Mouse (Mus musculus) lung, postnatal 0 days (tissue): Measurements from ENCODE around the gene Rbm38. TPM values are rescaled to one million over a fixed set of nuclear protein-coding genes. Genes with fewer than 3 reads are reported as not detected.
A peak's percentile ranks its signal among the peaks of the same experiment; 100 is the strongest.

Experiments used
- ATAC-seq: fragments of 200-750 bp; cut with Nextera tagmentation; 2 replicates; pipeline ENCODE4 v1.8.0; 2017; ENCODE audit warnings: moderate library complexity
- DNase-seq: peaks from one replicate; pipeline ENCODE4 v3.0.0-alpha.2; 2016; ENCODE audit warnings: low spot score
- H3K27ac ChIP-seq: fragments of 300-500 bp; sonication (generic); 2 replicates; pipeline ENCODE4 v1.5.1; 2014; ENCODE audit warnings: antibody characterized with exemption, mild to moderate bottlenecking, low read length, mixed read lengths
- H3K27me3 ChIP-seq: fragments of 300-500 bp; sonication (generic); replicated peaks from 2 replicates; pipeline ENCODE4 v1.6.1; 2014; ENCODE audit warnings: low read length, mixed read lengths; ENCODE audit not compliant: insufficient read depth
- H3K36me3 ChIP-seq: fragments of 300-500 bp; sonication (generic); 2 replicates; pipeline ENCODE4 v1.6.1; 2014; ENCODE audit warnings: low read length, mixed read lengths; ENCODE audit not compliant: insufficient read depth
- H3K4me1 ChIP-seq: fragments of 300-500 bp; sonication (generic); 2 replicates; pipeline ENCODE4 v1.6.1; 2014; ENCODE audit warnings: antibody characterized with exemption, low read depth, low read length, mixed read lengths; ENCODE audit not compliant: insufficient read depth
- H3K4me2 ChIP-seq: fragments of 300-500 bp; sonication (generic); replicated peaks from 2 replicates; pipeline ENCODE4 v1.6.1; 2014; ENCODE audit warnings: low read depth, mild to moderate bottlenecking, low read length, moderate library complexity, mixed read lengths
- H3K4me3 ChIP-seq: fragments of 300-500 bp; sonication (generic); 2 replicates; pipeline ENCODE4 v1.5.1; 2014; ENCODE audit warnings: low read depth, low read length
- H3K9ac ChIP-seq: fragments of 300-500 bp; sonication (generic); replicated peaks from 2 replicates; pipeline ENCODE4 v1.6.1; 2014; ENCODE audit warnings: low read depth, mild to moderate bottlenecking
- H3K9me3 ChIP-seq: fragments of 300-500 bp; sonication (generic); 2 replicates; pipeline ENCODE4 v1.6.1; 2016; ENCODE audit warnings: low read length, mixed read lengths
- CTCF ChIP-seq: IDR thresholded peaks from 2 replicates; pipeline ENCODE4 v1.5.1; 2016; ENCODE audit warnings: antibody characterized with exemption, mild to moderate bottlenecking
- EP300 ChIP-seq: IDR thresholded peaks from 2 replicates; pipeline ENCODE4 v1.6.1; 2016; ENCODE audit warnings: antibody characterized with exemption, mild to moderate bottlenecking, control low read depth
- WGBS: fragments of 180-500 bp; shearing (Covaris S2); extraction: QIAGEN DNeasy Blood & Tissue Kit; methylation state at CpG from one replicate; pipeline ENCODE4 v1.1.7; 2014; 5-methylcytosine and 5-hydroxymethylcytosine counted together
- polyA plus RNA-seq: library from polyadenylated mRNA; unstranded; fragments of >200 nt; fragmentation: Nextera tagmentation; extraction: Ambion mirVana; gene quantifications from 2 replicates; pipeline ENCODE4 v1.2.1, GENCODE M21; 2015

Rbm38 gene
- polyA plus RNA-seq, 1 experiment from 2014 or later = 15.2 TPM

DNA sequence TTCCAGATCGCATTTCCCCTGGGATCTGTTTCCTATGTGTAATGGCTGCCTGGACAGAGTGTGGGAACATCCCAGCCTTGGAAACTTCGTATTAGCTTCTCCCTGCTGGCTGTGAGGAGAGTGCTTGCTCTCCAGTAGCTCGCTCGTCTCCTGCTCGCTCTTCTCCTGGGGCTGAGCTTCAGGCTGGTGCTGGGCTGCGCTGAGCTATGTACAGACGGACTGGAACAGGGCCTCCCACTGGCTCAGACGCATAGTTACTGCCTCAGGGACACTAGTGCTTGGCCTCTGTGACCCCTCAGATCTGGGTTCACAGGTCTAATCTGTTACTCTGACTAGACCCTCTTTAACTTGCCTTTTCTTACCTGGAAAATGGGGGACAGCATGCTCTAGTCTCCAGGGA is 4.1 kb downstream of the Rbm38 start:
- Histone ChIP-seq H3K27ac (no peak overlapping the region), H3K4me2 (no peak overlapping the region), H3K4me1 (peaks cover 27% of the 10 kb centered on the region), H3K36me3 (no peaks in the 10 kb centered on the region), H3K27me3 (no peaks in the 10 kb centered on the region), H3K9me3 (no peaks in the 10 kb centered on the region), H3K9ac (no peak overlapping the region), H3K4me3 (no peak overlapping the region)
- WGBS = 75% methylated on average over 8 of the region's 8 CpGs
- ATAC-seq (no peak), DNase-seq (no peak)
- TF ChIP-seq EP300 (no peak), CTCF (no peak)

DNA sequence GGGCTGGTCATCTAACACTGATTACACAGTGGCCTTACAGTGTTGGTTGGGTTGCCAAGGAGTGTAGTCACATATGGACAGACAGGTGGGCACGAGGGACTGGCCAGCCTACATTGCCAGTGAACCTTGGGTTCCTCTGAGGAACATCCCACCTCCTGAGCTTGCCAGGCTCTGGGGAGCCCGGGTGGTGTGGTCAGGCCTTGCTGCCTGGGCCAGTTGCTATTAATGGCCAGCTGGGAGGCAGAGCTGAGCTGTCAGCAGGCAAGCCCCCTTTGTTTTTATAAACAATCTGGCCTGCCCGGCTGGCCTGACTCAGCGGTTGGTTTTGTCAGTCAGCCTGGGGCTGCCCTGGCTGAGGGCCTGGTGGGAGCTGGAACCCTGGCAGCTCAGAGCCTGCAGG is 4.6 kb downstream of the Rbm38 start:
- no peak overlapping the region for H3K4me2 ChIP-seq
- peak; percentile 55 for DNase-seq

DNA sequence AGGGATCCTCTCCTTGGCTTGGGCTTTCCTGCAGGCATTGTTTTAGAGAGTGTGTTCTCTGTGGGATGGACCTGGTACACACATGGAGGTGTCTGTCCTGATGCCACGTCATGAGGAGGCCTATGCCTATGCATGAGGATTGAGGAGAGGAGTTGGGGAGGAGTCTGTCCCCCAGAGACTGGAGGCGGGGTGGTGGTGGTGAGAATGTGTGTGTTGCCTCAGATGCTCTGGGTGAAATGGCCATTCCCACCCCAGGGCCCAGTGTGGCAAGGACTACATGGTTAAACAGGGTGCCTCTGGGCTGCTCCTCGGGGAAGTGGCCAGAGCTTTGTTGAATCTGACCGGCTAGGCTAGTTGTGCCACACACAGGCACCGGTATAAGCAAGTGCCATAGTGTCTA is 6.0 kb downstream of the Rbm38 start:
- WGBS = 55% methylated on average over 5 of the region's 5 CpGs
- no peak overlapping the region for H3K4me3 ChIP-seq
- TF ChIP-seq EP300 = no peak
- H3K9ac ChIP-seq = no peak overlapping the region
- H3K27ac ChIP-seq = no peak overlapping the region
- H3K36me3 ChIP-seq = no peaks in the 10 kb centered on the region
- H3K4me2 ChIP-seq = no peak overlapping the region
- ATAC-seq = no peak
- no peaks in the 10 kb centered on the region for H3K27me3 ChIP-seq
- H3K4me1 ChIP-seq = peaks cover 19% of the 10 kb centered on the region
- no peaks in the 10 kb centered on the region for H3K9me3 ChIP-seq
- DNase-seq = no peak

More for the DNA sequence above, 4.6 kb downstream of the Rbm38 start:
- no peaks in the 10 kb centered on the region for H3K9me3 ChIP-seq
- H3K27me3 ChIP-seq = no peaks in the 10 kb centered on the region
- no peak for TF ChIP-seq EP300
- no peak for TF ChIP-seq CTCF
- no peak overlapping the region for H3K27ac ChIP-seq
- 0 out of 2 replicates have a peak, but pooled peaks have one; percentile 15 for ATAC-seq
- no peak overlapping the region for H3K4me3 ChIP-seq
- H3K9ac ChIP-seq = no peak overlapping the region
- H3K36me3 ChIP-seq = no peaks in the 10 kb centered on the region
- H3K4me1 ChIP-seq = peaks cover 24% of the 10 kb centered on the region
- WGBS = 39% methylated on average over 4 of the region's 4 CpGs

DNA sequence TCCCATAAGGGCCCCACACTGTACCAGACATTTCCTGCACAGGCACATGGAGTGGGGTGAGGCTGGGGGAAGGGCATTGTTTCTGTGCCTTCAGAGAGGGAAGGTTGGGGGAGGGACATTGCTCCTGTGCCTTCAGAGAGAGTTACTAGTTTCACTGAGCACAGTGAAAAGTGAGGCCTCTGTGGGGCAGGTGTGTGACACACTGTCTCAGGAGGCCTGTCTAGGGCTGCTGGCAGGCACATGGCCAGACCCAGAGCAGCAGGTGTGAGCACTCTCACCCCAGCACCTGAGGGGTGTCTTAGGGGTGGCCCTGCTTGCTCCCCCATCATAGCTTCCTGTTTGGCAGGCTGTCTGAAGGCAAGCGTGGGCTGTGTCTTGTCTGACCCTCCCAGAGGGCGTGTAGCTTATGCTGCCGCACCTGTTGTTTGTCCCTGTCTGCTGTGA is 6.4 kb downstream of the Rbm38 start:
- Histone ChIP-seq H3K27me3 (no peaks in the 10 kb centered on the region), H3K4me1 (peaks cover 19% of the 10 kb centered on the region), H3K9ac (no peak overlapping the region), H3K4me2 (no peak overlapping the region), H3K27ac (no peak overlapping the region), H3K36me3 (no peaks in the 10 kb centered on the region), H3K9me3 (no peaks in the 10 kb centered on the region), H3K4me3 (no peak overlapping the region)
- peak; percentile 48 for DNase-seq
- 50% methylated on average over 3 of the region's 3 CpGs for WGBS
- TF ChIP-seq CTCF = no peak
- no peak for TF ChIP-seq EP300
- no peak for ATAC-seq

DNA sequence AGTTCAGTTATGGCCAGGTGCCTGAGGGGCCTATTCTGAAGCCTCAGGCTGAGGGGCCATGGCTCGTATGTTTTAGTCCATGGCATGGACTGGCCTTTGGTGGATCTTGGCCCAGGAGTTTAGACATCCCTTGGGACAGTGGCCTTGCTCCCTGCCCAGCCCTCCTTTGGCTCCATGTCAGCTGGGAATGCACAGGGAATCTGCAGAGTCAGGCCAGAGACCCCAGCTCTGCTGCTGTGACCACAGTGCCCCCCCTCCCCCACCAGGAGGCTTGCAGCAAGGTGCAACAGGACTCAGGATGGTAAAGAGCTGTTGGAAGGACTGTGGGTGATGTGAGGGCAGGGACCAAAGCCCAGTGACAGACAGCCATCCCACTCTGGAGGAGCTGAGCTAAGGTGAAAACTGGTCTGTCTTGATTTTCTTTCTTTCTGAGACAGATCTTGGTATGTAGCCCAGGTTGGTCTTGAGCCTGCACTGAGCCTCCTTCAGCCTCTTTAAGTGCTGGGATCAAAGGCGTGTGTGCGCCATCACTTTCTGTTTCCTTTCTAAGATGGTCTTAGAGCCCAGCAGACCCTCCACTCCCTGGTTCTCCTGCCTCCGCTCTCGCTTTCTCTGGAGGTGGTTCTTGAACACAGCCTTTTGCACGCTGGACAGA is 7.0 kb downstream of the Rbm38 start:
- Histone ChIP-seq H3K9me3 (no peaks in the 10 kb centered on the region), H3K4me2 (no peak overlapping the region), H3K27me3 (no peaks in the 10 kb centered on the region), H3K9ac (no peak overlapping the region), H3K27ac (no peak overlapping the region), H3K36me3 (no peaks in the 10 kb centered on the region), H3K4me1 (peaks cover 18% of the 10 kb centered on the region), H3K4me3 (no peak overlapping the region)
- DNase-seq = peak; percentile 57
- peak; percentile 36 for ATAC-seq
- WGBS = 63% methylated on average over 6 of the region's 6 CpGs
- TF ChIP-seq EP300 (no peak), CTCF (no peak)

DNA sequence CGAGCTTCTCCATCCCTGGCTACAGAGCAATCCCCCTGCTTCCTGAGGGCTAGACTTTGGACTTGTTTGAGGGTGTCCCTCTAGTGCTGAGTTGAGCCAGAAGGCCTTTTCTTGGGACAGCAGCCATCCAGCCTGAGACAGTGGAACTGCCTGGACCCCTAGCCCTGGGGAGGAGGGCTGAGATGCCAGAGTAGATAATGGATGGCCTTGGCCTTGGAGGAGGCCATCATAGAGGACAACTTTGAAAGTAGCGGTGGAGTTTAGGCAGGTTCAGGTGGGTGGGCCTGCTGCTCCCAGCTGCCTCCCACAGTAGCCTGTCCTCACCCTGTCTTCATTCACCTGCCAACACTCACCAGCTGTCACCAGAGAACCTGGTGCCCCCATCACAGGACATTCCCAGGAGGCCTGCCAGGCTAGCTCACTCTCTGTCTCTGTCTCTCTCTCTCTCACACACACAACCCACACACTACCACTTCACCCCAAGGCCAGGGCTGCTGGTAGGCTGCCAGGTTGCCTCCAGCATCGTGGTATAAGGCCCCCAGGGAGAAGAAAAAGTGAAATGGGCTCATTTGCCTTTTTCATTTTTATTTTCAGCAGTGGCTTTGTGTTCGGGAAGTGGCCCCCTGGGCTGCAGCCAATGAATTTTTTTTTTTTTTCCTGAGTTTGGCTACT is 7.7 kb downstream of the Rbm38 start:
- Histone ChIP-seq H3K27ac (no peak overlapping the region), H3K27me3 (no peaks in the 10 kb centered on the region), H3K9ac (no peak overlapping the region), H3K4me2 (no peak overlapping the region), H3K4me3 (no peak overlapping the region), H3K4me1 (peaks cover 12% of the 10 kb centered on the region), H3K36me3 (no peaks in the 10 kb centered on the region), H3K9me3 (no peaks in the 10 kb centered on the region)
- DNase-seq (no peak), ATAC-seq (no peak)
- TF ChIP-seq EP300 = no peak
- no peak for TF ChIP-seq CTCF
- 59% methylated on average over 4 of the region's 4 CpGs for WGBS
